Mouse (Mus musculus): ENCODE data around the gene Zmiz1.
A peak's percentile ranks its signal among the peaks of the same experiment; 100 is the strongest.

Zmiz1 gene

GRCm38 (mm10) chr14:25459016-25459393 is at the start of gene Zmiz1:
TSS of gene Zmiz1 (plus strand) at chr14:25459185.
- peak; percentile 79 to 81 for DNase-seq (ENCODE audit: low spot score in 2 of 2)

DNA sequence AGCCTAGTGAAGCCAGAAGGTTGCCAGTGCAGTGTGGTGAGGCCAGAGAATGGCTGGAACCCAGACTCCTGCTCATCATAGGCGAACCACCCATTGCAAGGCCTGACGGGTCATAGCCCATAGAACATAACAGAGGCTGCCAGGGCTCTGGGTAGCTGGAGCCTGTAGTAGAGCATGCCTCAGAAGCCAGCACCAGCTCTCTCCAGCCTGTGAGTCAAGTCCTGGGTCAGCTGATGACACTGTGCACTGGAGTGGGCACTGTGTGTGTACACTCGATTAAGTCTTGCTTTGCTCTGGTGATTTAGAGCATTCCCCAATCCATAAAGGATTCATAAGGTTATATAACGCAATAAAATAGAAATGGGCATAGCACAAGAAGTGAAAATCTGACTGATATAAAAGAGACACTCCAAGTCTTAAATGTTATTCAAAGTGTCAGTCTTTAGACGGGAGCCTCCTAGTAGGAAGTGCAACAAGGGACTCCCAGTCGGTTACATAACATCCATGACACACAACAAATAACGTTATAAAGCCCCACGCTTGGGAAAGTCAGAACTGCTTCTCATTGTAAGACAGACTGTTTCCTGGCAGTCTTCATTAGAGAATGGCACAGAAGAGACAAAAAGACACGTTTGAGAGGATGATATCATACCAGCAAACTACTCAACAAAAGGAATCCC is 47.0 kb upstream of the Zmiz1 start:
- no peak for DNase-seq (ENCODE audit: low spot score in 2 of 2)

- DNase-seq (ENCODE audit: low spot score in 2 of 2) = no peak
Measured at GRCm38 (mm10) chr14:25412811-25413210, 46.2 kb upstream of the Zmiz1 start.

DNA sequence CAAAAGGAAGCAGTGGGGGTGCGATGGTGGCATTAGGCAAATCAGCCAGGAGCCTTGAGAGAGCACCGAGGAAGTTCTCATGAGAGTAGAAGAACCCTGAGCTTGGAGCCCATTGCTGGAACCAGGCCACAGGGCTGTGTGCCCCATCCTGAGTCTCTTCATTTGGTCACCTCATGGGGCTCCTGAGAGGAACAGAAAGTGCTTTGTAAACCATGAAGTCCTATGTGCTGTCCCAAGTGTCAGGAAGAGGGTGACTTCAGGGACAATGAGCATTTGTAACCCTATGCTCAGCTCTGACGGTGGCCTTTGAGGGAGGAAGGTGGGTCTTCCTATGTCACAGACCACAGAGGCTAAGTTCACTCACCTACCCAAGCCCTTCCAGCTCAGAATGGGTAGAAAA is 45.5 kb upstream of the Zmiz1 start:
- DNase-seq (ENCODE audit: low spot score in 2 of 2) = no peak

DNA sequence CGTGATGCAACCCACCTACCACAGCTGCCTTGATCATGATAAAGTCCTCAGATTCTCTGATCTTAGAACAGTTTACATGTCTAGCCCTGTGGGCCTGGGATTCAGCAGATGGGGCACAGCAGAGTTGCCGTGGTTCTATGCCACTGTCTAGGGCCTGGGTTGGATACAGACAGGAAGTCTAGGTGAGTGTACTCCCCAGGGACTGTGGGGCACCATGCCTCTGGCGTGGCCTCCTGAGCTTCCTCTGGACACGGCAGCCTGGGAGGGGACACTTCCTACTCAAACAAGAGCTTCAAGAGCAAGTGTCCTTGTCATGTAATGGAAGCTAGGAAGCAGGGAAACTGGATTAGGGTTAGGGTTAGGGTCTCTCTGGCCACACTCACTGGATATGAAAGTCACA is 44.9 kb upstream of the Zmiz1 start:
- DNase-seq (ENCODE audit: low spot score in 2 of 2) = no peak

- no peak for DNase-seq (ENCODE audit: low spot score in 2 of 2)
Measured at GRCm38 (mm10) chr14:25420001-25420690, 38.8 kb upstream of the Zmiz1 start.

DNA sequence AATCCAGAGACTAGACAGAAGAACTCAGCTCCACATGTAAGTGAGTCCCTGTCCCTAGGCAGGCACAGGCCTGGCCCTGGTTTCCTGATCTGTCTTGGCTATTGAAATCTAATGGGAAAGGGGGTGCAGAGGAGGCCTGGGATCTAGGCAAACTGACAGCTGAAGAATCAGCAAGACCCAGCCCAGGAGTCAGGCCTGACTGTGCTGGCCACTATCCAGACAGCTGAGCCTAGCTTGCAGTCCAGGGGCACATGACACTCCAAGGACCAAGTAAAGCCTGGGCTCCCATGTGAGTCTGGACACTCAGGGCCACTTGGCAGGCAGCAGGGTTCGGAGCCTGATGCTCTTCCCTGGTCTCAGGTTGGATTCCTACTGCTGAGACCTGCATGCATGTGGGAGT is 38.0 kb upstream of the Zmiz1 start:
- DNase-seq (ENCODE audit: low spot score in 2 of 2) = no peak

DNA sequence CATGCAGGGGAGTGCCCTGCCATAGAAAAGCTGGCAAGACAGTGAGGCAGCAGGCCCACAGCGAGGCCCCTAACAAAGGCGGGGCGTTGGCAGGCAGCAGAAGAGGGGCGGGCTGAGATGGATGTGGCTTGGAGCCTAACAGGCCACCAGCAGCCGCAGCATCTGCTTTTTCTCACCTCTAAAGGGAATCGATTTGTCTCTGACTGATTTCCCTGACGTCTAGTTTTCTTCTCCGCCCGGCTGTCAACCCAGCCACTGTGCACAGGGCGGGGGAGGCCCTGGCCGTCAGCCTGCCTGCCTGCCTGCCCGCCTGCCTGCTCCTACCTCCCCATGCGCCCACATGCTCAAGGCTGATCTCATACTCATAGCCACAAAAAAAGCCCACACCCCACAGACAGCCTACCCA is 37.4 kb upstream of the Zmiz1 start:
- peak; percentile 19 to 31 for DNase-seq (ENCODE audit: low spot score in 2 of 2)

GRCm38 (mm10) chr14:25422946-25423345 is 36.0 kb upstream of the Zmiz1 start:
- DNase-seq (ENCODE audit: low spot score in 2 of 2) = no peak

DNA sequence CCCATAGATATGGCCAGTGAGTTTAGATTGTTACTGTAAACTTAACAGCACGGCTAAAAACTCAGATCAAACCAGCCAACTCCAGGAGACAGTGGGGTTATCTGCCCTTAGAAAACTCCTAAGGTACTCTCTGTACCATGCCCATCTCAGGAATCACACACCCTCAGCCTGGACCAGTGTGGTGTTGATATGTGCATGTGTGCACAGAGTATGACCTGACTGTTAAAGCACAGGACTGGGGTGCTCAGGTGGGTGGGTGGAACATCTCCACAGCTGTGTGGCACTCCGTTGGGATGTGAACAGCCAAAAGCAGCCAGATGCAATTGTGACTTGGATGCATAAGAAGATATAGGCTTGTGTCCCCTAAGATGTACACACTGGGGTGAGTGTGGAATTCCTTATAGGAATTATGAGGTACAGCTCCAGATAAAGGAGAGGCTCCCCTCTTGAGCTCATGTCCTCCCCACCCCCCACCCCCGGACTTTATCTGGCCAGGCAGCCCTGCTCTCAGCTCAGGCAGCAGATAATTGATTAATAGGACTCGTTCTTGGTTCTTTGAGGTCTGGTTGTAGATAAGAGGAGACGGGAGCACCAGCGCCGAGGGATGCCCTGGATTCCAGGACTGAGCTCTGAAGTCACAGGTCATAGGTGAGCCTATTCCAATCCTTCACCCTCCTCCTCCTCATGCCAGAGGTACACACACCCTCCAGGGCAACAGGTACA is 35.1 kb upstream of the Zmiz1 start:
- DNase-seq (ENCODE audit: low spot score in 2 of 2) = no peak

- DNase-seq (ENCODE audit: low spot score in 2 of 2) = no peak
Measured at GRCm38 (mm10) chr14:25438255-25438654, 20.7 kb upstream of the Zmiz1 start.

DNA sequence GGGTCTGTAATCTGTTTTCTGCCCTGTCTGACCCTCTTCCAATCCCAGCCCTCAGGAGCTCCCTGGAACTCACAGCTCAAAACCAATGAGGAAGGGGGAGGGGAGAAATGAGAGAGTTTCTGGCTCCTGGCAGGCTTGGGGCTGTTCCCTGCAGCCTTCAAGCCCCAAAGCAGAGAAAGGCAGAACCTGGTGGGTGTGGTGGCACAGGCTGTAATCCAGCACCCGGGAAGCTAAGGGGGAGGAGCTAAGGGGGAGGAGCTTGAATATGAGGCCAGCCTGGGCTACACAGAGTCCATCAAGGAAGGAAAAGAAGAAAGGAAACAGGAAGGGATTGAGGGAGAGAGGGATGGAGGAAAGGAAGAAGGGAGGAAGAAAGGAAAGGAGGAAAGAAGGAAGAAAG is 18.9 kb upstream of the Zmiz1 start:
- no peak for DNase-seq (ENCODE audit: low spot score in 2 of 2)

- no peak for DNase-seq (ENCODE audit: low spot score in 2 of 2)
Measured at GRCm38 (mm10) chr14:25440777-25441176, 18.2 kb upstream of the Zmiz1 start.

- no peak for DNase-seq (ENCODE audit: low spot score in 2 of 2)
Measured at GRCm38 (mm10) chr14:25441469-25441868, 17.5 kb upstream of the Zmiz1 start.

GRCm38 (mm10) chr14:25442676-25443075 is 16.3 kb upstream of the Zmiz1 start:
- DNase-seq (ENCODE audit: low spot score in 2 of 2) = no peak

DNA sequence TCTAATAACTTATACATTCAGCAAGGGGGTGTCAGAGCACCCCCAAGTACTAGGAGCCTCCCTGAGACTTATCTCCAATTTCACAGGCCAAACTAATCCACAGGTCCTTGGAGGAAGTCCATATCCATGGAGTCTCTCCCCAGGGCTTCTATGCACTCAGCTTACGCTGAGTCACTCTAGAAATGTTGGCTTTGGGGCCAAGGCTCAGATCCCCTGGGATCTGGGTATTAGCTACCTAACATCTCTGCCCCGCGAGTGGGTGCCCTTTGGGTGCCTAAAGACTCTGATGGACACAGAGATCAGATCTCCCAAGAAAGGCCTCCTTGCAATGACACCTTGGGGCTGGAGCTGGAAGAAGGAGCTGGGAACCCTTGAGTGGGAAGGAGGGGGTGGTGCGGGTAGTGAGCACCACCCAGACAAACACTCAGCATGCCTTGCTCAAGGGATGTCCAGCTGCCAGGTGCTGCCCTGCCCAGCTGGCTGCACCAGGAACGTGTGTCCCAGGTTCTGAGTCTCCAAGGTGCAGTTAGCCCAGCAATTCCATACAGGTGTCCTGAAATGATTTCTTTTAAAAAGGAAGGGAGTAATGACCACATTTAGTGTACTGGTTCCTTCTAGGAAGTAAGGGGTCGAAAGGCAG is 11.7 kb upstream of the Zmiz1 start:
- DNase-seq (ENCODE audit: low spot score in 2 of 2) = no peak

DNA sequence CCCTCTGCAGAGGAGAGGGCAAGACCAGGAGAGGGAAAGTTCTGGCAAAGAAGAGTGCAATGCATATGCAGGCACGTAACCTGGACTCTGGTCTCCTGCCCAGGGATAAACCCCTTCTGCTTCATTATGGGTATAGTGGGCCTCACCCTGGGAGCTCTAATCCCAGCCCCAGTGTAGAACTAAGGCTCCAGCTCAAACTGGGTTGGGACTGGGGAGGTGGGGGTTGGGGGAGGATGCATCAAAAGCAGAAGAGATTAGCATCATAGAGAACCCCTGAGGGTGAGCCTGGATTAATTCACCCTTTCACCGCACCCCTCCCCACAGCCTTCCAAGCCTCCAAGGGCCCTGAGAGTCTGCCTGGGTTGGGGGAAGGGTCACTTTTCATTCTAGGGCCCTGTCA is 10.5 kb upstream of the Zmiz1 start:
- no peak for DNase-seq (ENCODE audit: low spot score in 2 of 2)

DNA sequence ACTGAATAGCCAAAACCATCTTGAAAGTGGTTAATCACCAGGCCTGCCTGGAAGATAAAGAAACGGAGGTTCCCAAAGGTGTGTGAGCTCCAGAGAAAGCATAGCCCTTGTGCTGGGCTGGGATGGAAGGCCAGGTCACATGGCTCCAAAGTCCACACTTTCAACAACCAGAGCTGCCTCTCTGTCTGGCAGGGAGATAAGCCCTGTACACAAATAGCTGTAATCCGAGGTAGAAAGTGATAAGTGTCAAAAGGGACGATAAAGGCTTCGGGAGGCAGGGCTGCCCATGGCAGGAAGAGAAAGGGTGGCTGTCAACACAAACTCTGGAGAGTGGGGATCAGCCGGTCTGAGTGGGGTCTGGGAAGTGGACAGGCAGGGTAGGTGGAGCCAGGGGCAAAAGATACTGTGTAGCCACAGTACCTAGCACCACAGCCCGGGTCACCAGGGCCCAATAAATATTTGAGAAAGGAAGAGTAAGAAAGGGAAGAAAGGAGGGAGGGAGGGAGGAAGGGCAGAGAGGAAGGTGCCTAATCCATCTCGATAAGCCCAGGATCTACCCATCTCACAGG is 7.8 kb upstream of the Zmiz1 start:
- no peak for DNase-seq (ENCODE audit: low spot score in 2 of 2)

GRCm38 (mm10) chr14:25451699-25452632 is 7.0 kb upstream of the Zmiz1 start:
- DNase-seq (ENCODE audit: low spot score in 2 of 2) = no peak

DNA sequence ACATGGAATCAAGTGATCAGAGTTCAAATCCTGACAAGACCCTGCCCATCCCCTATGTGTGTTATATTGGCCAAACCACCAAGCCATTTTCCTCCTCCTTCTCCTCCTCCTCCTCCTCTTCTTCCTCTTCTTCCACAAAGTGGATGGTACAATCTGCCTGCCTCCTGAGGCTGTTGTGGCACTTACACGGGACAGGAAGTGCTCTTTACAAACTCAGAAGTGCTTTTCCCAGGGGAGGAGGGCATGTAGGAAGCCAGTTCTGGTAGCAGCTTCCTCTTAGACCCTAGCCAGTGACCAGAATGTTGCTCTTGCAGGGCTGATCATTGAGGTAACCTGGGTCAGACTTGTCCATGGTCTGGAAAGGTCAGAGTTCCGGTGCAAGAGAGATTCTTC is 6.4 kb upstream of the Zmiz1 start:
- DNase-seq (ENCODE audit: low spot score in 2 of 2) = no peak
